Mouse (Mus musculus): ENCODE measurements around the gene Nol4l. TPM values are rescaled to one million over a fixed set of nuclear protein-coding genes. Genes with fewer than 3 reads are reported as not detected.
A peak's percentile ranks its signal among the peaks of the same experiment; 100 is the strongest.

Gene Nol4l
- polyA plus RNA-seq, 1 experiment from 2014 or later = 11.3 TPM

DNA sequence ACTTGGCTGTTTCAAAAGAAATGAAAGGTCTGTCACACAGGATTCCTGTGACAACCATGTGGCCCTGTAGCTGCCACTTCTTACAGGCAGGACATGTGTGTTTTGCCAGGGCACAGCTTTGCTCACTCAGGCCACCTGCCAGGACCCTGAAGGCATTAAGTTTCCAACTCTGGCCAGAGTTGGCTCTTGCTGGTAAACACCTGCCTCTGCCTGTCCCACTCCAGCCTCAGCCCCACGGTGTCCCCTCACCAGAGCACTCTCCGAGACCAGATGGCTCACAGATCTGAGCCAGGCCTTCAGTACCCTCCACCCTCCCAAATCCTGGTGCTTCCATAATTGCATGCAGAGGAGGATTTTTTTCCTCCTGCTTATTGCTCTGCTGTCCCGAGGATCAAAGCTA, 58.8 kb downstream of the Nol4l start:
- no peak overlapping the region for H3K9ac ChIP-seq
- no peaks in the 10 kb centered on the region for H3K36me3 ChIP-seq
- 47% methylated on average over 3 of the region's 3 CpGs for WGBS
- no peak for ATAC-seq (ENCODE audit: borderline replicate concordance, extremely low read depth, low FRiP score, low TSS enrichment)
- H3K9me3 ChIP-seq = no peaks in the 10 kb centered on the region
- H3K27ac ChIP-seq = no peak overlapping the region
- H3K4me1 ChIP-seq = peaks cover 42% of the 10 kb centered on the region
- H3K4me2 ChIP-seq = no peak overlapping the region
- H3K4me3 ChIP-seq = no peak overlapping the region
- H3K27me3 ChIP-seq = no peaks in the 10 kb centered on the region

DNA sequence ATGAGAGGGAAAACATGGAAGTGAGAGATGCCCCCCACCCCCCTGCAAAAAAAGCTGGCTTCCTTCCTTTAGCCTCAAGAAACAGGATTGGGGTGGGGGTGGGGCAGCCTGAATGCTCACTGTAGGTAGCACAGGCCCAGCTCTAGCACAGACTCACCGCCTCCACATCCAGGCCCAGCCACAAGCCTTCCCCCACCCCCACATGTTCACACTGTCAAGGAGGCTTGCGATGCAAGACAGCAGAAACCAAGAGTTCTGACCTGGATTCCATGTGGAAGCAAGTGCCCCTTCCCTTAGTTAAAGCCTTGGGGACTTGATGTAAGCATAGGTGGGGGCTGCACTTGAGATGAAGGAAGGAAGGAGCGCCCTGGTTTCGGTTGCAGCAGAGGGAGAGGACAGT, 60.0 kb downstream of the Nol4l start:
- no peak overlapping the region for H3K4me3 ChIP-seq
- no peak; the same call in 1 of the 2 replicates for ATAC-seq (ENCODE audit: borderline replicate concordance, extremely low read depth, low FRiP score, low TSS enrichment)
- H3K4me1 ChIP-seq = peaks cover 30% of the 10 kb centered on the region
- H3K27me3 ChIP-seq = no peaks in the 10 kb centered on the region
- no peaks in the 10 kb centered on the region for H3K36me3 ChIP-seq
- no peak overlapping the region for H3K9ac ChIP-seq
- H3K9me3 ChIP-seq = no peaks in the 10 kb centered on the region
- 46% methylated on average over 4 of the region's 4 CpGs for WGBS
- H3K27ac ChIP-seq = no peak overlapping the region
- no peak overlapping the region for H3K4me2 ChIP-seq

DNA sequence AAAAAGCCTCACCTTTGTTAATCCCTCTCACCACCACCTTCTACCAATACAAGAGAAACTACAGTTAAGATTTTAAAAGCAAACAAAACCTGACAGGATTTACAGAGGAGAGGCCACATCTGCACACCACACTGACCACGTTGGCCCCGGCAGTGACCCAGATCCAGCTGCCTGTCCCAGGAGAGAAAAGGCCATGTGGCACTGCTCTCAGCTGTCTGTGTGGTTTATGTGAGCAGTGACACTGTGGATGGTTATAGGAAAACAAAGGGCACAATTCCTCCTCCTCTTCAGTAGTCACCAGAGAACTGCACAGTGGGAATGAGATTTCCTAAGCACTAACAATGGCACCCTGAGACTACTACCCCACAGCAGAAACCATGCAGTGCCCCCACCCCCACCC, 60.5 kb downstream of the Nol4l start:
- H3K4me1 ChIP-seq = peaks cover 26% of the 10 kb centered on the region
- H3K9me3 ChIP-seq = no peaks in the 10 kb centered on the region
- H3K9ac ChIP-seq = no peak overlapping the region
- 25% methylated on average over 2 of the region's 2 CpGs for WGBS
- no peak; the same call in 1 of the 2 replicates for ATAC-seq (ENCODE audit: borderline replicate concordance, extremely low read depth, low FRiP score, low TSS enrichment)
- no peak overlapping the region for H3K27ac ChIP-seq
- no peak overlapping the region for H3K4me2 ChIP-seq
- no peaks in the 10 kb centered on the region for H3K36me3 ChIP-seq
- no peaks in the 10 kb centered on the region for H3K27me3 ChIP-seq
- no peak overlapping the region for H3K4me3 ChIP-seq

GRCm38 (mm10) chr2:153467372-153467771, 62.4 kb downstream of the Nol4l start:
- H3K27me3 ChIP-seq = no peaks in the 10 kb centered on the region
- 43% methylated on average over 1 of the region's 1 CpGs for WGBS
- 0 out of 2 replicates have a peak, but pooled peaks have one; percentile 48 for ATAC-seq (ENCODE audit: borderline replicate concordance, extremely low read depth, low FRiP score, low TSS enrichment)

GRCm38 (mm10) chr2:153463257-153463656, 66.5 kb downstream of the Nol4l start:
- peaks cover 5% of the 10 kb centered on the region; the same call in 1 of the 2 replicates for H3K4me1 ChIP-seq
- H3K27ac ChIP-seq = no peak overlapping the region
- no peaks in the 10 kb centered on the region for H3K27me3 ChIP-seq
- no peak overlapping the region for H3K4me3 ChIP-seq
- no peak for ATAC-seq (ENCODE audit: borderline replicate concordance, extremely low read depth, low FRiP score, low TSS enrichment)
- no peaks in the 10 kb centered on the region for H3K36me3 ChIP-seq
- H3K9ac ChIP-seq = no peak overlapping the region
- no peak overlapping the region for H3K4me2 ChIP-seq
- WGBS = 69% methylated on average over 3 of the region's 3 CpGs
- H3K9me3 ChIP-seq = no peaks in the 10 kb centered on the region

More at GRCm38 (mm10) chr2:153467372-153467771, 62.4 kb downstream of the Nol4l start:
- H3K4me3 ChIP-seq = no peak overlapping the region
- no peak overlapping the region for H3K4me2 ChIP-seq
- no peaks in the 10 kb centered on the region for H3K36me3 ChIP-seq
- no peak overlapping the region; the same call in 1 of the 2 replicates for H3K27ac ChIP-seq
- H3K4me1 ChIP-seq = peaks cover 22% of the 10 kb centered on the region
- no peaks in the 10 kb centered on the region for H3K9me3 ChIP-seq
- no peak overlapping the region for H3K9ac ChIP-seq

- Histone ChIP-seq H3K4me1 (peaks cover 14% of the 10 kb centered on the region; the same call in 1 of the 2 replicates), H3K9me3 (no peaks in the 10 kb centered on the region), H3K4me3 (no peak overlapping the region), H3K4me2 (no peak overlapping the region), H3K27me3 (no peaks in the 10 kb centered on the region), H3K9ac (no peak overlapping the region), H3K36me3 (no peaks in the 10 kb centered on the region), H3K27ac (peak overlapping the region; percentile 59)
- WGBS = 42% methylated on average over 3 of the region's 3 CpGs
- ATAC-seq (ENCODE audit: borderline replicate concordance, extremely low read depth, low FRiP score, low TSS enrichment) = no peak
These were observed 71.7 kb downstream of the Nol4l start for GRCm38 (mm10) chr2:153458022-153458441.

- H3K27ac ChIP-seq = peak overlapping the region; percentile 59; the same call in 1 of the 2 replicates
These were observed 72.3 kb downstream of the Nol4l start for GRCm38 (mm10) chr2:153457467-153457866.

DNA sequence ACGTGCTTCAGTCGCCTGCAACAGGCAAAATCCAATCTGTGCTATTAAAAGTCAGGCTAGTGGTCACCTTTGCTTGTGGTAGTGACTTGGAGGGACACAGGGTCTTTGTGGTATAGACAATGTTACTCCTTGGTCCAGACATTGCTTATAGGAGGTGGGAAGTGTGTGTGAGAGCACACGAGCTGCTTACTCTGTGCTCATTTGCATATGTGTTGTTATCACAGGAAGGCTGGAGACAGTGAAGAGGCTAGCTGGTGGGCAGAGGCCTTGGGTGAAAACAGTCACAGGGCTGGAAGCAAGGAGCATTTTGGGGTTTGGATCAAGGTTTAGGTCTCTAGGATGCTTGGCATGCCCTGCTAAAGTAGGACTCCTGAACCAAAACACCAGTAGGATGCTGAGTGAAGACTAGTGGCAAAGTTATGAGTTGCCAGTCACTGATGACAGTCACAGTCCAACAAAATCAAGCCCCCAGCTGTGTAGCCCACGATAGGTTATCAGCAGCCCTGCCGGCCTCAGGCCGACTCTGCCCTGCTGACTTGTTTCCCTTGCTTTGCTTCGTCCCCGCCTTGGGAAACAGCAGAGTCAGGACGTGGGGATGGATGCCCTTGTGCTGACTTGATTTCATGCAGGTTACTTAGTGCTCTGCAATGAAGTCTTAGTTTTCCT, 74.8 kb downstream of the Nol4l start:
- no peak overlapping the region for H3K9ac ChIP-seq
- WGBS = 51% methylated on average over 9 of the region's 9 CpGs
- H3K4me3 ChIP-seq = no peak overlapping the region
- H3K4me1 ChIP-seq = peaks cover 14% of the 10 kb centered on the region; the same call in 1 of the 2 replicates
- no peaks in the 10 kb centered on the region for H3K36me3 ChIP-seq
- H3K9me3 ChIP-seq = no peaks in the 10 kb centered on the region
- no peak for ATAC-seq (ENCODE audit: borderline replicate concordance, extremely low read depth, low FRiP score, low TSS enrichment)
- no peak overlapping the region for H3K4me2 ChIP-seq
- H3K27ac ChIP-seq = no peak overlapping the region
- H3K27me3 ChIP-seq = no peaks in the 10 kb centered on the region

More at GRCm38 (mm10) chr2:153457467-153457866, 72.3 kb downstream of the Nol4l start:
- Histone ChIP-seq H3K4me1 (peaks cover 14% of the 10 kb centered on the region; the same call in 1 of the 2 replicates), H3K9ac (no peak overlapping the region), H3K4me3 (no peak overlapping the region), H3K27me3 (no peaks in the 10 kb centered on the region), H3K4me2 (no peak overlapping the region), H3K9me3 (no peaks in the 10 kb centered on the region), H3K36me3 (no peaks in the 10 kb centered on the region)
- no peak for ATAC-seq (ENCODE audit: borderline replicate concordance, extremely low read depth, low FRiP score, low TSS enrichment)
- 30% methylated on average over 4 of the region's 4 CpGs for WGBS

- H3K9ac ChIP-seq = no peak overlapping the region
These were observed 75.6 kb downstream of the Nol4l start for GRCm38 (mm10) chr2:153453961-153454759.

DNA sequence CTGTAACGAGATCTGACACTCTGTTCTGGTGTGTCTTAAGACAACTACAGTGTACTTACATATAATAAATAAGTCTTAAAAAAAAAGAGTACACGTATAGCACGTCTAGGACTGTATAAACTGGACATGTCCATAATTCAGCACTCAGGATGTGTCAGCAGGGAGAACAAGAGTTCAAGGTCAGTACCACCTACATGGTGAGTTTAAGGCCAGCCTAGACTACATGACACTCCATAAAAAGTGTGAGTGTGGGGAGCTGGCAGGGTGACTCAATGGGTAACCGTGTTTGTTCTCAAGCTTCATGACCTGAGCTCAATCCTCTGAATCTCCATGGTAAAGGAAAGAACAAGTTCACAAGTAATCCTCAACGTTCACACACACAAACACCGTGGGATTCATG, 81.3 kb downstream of the Nol4l start:
- Histone ChIP-seq H3K4me1 (peaks cover 9% of the 10 kb centered on the region; the same call in 1 of the 2 replicates), H3K4me3 (no peak overlapping the region), H3K9me3 (no peaks in the 10 kb centered on the region), H3K27me3 (no peaks in the 10 kb centered on the region), H3K27ac (no peak overlapping the region), H3K9ac (no peak overlapping the region), H3K4me2 (no peak overlapping the region), H3K36me3 (no peaks in the 10 kb centered on the region)
- no peak for ATAC-seq (ENCODE audit: borderline replicate concordance, extremely low read depth, low FRiP score, low TSS enrichment)
- WGBS = 73% methylated on average over 6 of the region's 6 CpGs

More at GRCm38 (mm10) chr2:153453961-153454759, 75.6 kb downstream of the Nol4l start:
- Histone ChIP-seq H3K4me2 (no peak overlapping the region), H3K4me1 (peaks cover 14% of the 10 kb centered on the region; the same call in 1 of the 2 replicates), H3K4me3 (no peak overlapping the region), H3K27ac (no peak overlapping the region), H3K9me3 (no peaks in the 10 kb centered on the region), H3K27me3 (no peaks in the 10 kb centered on the region), H3K36me3 (no peaks in the 10 kb centered on the region)
- 46% methylated on average over 12 of the region's 12 CpGs for WGBS
- ATAC-seq (ENCODE audit: borderline replicate concordance, extremely low read depth, low FRiP score, low TSS enrichment) = no peak; the same call in 1 of the 2 replicates

DNA sequence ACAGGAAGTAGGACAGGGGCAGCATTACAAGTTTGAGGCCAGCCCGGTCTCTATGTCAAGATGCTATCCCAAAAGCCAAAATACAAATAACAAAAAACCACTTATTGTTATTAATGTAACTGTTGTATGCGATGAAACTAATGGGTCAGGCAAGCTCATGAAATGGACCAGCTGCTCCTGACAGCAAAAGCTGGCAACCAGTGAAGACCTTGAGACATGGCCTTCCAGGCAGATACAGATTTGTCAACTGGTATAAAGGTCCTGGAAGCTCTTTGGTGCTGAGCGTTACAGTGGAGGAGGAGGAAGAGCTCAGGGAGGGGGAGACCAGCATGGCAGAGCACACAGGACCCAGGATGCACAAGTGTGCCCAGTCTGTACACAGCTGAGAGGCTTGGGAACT, 82.1 kb downstream of the Nol4l start:
- WGBS = 42% methylated on average over 3 of the region's 3 CpGs
- H3K9ac ChIP-seq = no peak overlapping the region
- no peaks in the 10 kb centered on the region for H3K9me3 ChIP-seq
- H3K36me3 ChIP-seq = no peaks in the 10 kb centered on the region
- H3K27me3 ChIP-seq = no peaks in the 10 kb centered on the region
- H3K4me2 ChIP-seq = no peak overlapping the region
- H3K4me3 ChIP-seq = no peak overlapping the region
- peaks cover 15% of the 10 kb centered on the region for H3K4me1 ChIP-seq
- H3K27ac ChIP-seq = no peak overlapping the region
- no peak for ATAC-seq (ENCODE audit: borderline replicate concordance, extremely low read depth, low FRiP score, low TSS enrichment)

GRCm38 (mm10) chr2:153446476-153446875, 83.3 kb downstream of the Nol4l start:
- no peak overlapping the region for H3K9ac ChIP-seq
- H3K4me3 ChIP-seq = no peak overlapping the region
- peaks cover 27% of the 10 kb centered on the region for H3K4me1 ChIP-seq
- no peaks in the 10 kb centered on the region for H3K9me3 ChIP-seq
- H3K4me2 ChIP-seq = peak overlapping the region; percentile 98
- no peaks in the 10 kb centered on the region for H3K27me3 ChIP-seq
- no peak for ATAC-seq (ENCODE audit: borderline replicate concordance, extremely low read depth, low FRiP score, low TSS enrichment)
- WGBS = 22% methylated on average over 4 of the region's 4 CpGs
- no peaks in the 10 kb centered on the region for H3K36me3 ChIP-seq
- no peak overlapping the region for H3K27ac ChIP-seq
